Mouse (Mus musculus) urinary bladder, postnatal 4 days (tissue): Measurements from ENCODE around the gene Gm9603.
"Not testable (repeated sequence)": the region's sequence is repeated elsewhere in the genome, so short reads cannot be mapped to it uniquely, and the experiment has no call there.

Source experiments
- DNase-seq, 2 experiments: peaks; one replicate each; pipeline ENCODE4 v3.0.0; 2021 to 2022; ENCODE audit warnings: low spot score in 2 of 2

Gene Gm9603

DNA sequence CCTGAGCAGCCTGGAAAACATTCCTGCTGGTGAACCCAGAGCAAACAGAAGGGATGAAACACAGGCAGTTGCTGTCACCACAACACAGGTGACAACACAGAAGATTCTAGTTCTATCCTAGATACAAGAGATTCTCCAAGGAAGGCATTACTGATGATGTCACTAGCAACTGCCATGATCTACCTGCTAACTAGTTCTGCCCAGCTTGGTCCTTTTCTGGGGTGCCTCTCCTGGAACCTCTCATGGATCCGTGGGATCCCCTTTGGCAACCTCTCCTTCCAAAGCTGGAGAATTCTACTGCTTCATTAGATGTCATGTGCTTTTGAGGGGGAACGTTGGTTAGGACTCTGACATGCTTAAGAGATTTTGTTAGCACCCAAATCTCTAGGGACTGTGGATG lies at the start of gene Gm9603:
Gene Gm9603, minus strand, starts transcription at position 101 of the 400 bp plus-strand sequence.
- not testable (repeated sequence) for DNase-seq

GRCm38 (mm10) chr14:5632928-5633327 lies 54.3 kb downstream of the Gm9603 start, which contains the start of gene Gm8265:
Gm8265 (minus strand) TSS chr14:5633028.
- not testable (repeated sequence) for DNase-seq
